Mouse (Mus musculus): ENCODE results near the gene Thra.

DNA sequence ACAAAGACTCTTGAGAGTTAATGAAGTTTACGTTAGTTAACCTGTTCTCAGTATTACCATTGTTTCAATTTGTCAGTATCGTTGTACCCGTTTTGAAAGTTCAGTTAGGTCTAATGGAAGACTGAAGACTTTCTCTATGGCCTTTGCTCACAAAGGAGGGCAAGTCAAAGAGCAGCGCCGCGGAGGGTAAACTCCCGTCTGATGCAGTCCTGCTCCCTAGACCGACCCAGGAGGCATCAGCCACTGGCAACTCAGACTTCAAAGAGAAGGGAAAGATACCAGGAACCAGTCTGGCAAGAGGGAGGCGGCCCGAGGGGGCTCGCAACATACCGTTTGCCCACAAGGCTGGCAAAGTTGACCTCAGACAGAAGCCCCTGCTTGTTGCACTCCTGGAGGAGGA, 26.7 kb upstream of the Thra start:
- TF ChIP-seq CTCF (IDR thresholded peaks at IDR 0.05; ENCODE audit: control insufficient read depth, insufficient read depth, insufficient read length) (no peak), CEBPB (IDR thresholded peaks at IDR 0.05; ENCODE audit: low read depth) (no peak), MYOD1 (IDR thresholded peaks at IDR 0.05; ENCODE audit: control insufficient read depth, insufficient read length, low read depth) (no peak), MAX (IDR thresholded peaks at IDR 0.05) (no peak), USF1 (IDR thresholded peaks at IDR 0.05; ENCODE audit: low read depth) (no peak)
